Mouse (Mus musculus) monocyte, adult 59 days (primary cell): ENCODE measurements around the gene Churc1. TPM values are rescaled to one million over a fixed set of nuclear protein-coding genes. Genes with fewer than 3 reads are reported as not detected.

ENCODE experiments used
- total RNA-seq, 2 experiments: library from RNA; stranded (reverse); gene quantifications; one replicate each; pipeline ENCODE4 v1.2.4; 2023

Gene Churc1
- total RNA-seq, result 10 to 100 TPM; 23.5 to 24.5 TPM

DNA sequence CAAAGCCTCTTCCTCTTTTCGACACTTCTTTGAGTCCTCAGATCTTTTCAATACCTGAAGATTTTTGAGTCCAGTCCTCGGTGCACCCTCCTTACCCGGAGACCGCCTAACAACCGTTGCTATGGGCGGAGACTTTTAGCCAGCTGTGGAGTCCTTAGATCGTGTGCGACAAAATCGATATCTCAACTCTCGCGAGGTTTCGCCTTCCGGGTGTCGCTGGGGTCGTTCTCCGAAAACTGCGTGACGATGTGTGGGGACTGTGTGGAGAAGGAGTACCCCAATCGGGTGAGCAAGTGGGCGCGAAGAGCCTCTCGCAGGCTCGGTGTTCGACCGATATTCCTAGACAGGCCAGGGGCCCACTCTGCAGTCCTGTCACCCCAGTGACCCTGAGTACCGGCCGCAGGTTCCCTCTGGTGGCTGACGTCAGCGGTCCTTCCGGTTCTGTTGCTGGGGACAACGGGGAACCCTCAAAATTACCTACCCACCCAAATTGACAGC lies at the start of gene Churc1, which contains the start of gene Fntb:
Churc1 (plus strand) TSS at position 185 of the 498 bp plus-strand sequence.
Fntb (plus strand) TSS at position 236 of the 498 bp plus-strand sequence.

GRCm38 (mm10) chr12:76795350-76795749 lies 30.0 kb downstream of the Churc1 start, which contains the start of gene Gpx2:
Gene Gpx2 (minus strand): TSS chr12:76795554.

GRCm38 (mm10) chr12:76822651-76823041 lies 57.3 kb downstream of the Churc1 start, which contains the start of gene Rab15:
Gene Rab15 (minus strand): TSS chr12:76822908.

Other genes starting within 250 kb of the Churc1 start
- gene Plekhg3, start 234.6 kb upstream of the Churc1 start, total RNA-seq, result 100 to 1,000 TPM; 112 to 121 TPM
- under 1 TPM in 1 of 2 experiments, not detected in 1; 0.10 TPM for gene Sptb, start 55.0 kb upstream of the Churc1 start, total RNA-seq
- 1 to 10 TPM; 2.3 to 3.5 TPM for gene Fntb, start 51 bp downstream of the Churc1 start, total RNA-seq
- gene Gpx2, start 30.0 kb downstream of the Churc1 start, total RNA-seq, result not detected
- not detected for gene Rab15, start 57.4 kb downstream of the Churc1 start, total RNA-seq
- 100 to 1,000 TPM; 144 to 148 TPM for gene Max, start 196.7 kb downstream of the Churc1 start, total RNA-seq